Mouse (Mus musculus): Measurements from ENCODE around the gene Dnal1. TPM values are rescaled to one million over a fixed set of nuclear protein-coding genes. Genes with fewer than 3 reads are reported as not detected.
"Not testable (repeated sequence)": the region's sequence is repeated elsewhere in the genome, so short reads cannot be mapped to it uniquely, and the experiment has no call there.

The Dnal1 gene
- 3.3 TPM in 2 replicates for polyA plus RNA-seq (2015; fragmentation: Nextera tagmentation; extraction: Ambion mirVana)

- peak within 1 kb of the TSS; percentile 82 for H3K9ac ChIP-seq
- peak within 1 kb of the TSS; percentile 93 for H3K4me3 ChIP-seq
- H3K36me3 ChIP-seq = no peaks in the 10 kb centered on the region
- peak within 1 kb of the TSS; percentile 67 for H3K27ac ChIP-seq
- ATAC-seq (replicated peaks; ENCODE audit: insufficient number of reproducible peaks, insufficient read depth, low FRiP score, low read depth) = peak; percentile 95
- no peaks in the 10 kb centered on the region for H3K9me3 ChIP-seq (replicated peaks)
- H3K4me1 ChIP-seq (replicated peaks) = peaks cover 10% of the 10 kb centered on the region
- peak within 1 kb of the TSS; percentile 84 for H3K4me2 ChIP-seq
- 2% methylated on average over 31 of the region's 35 CpGs for WGBS
- no peaks in the 10 kb centered on the region for H3K27me3 ChIP-seq
Measured at GRCm38 (mm10) chr12:84114153-84114994, at the start of gene Dnal1. TSS of gene Dnal1 (plus strand) at chr12:84114366.

GRCm38 (mm10) chr12:84064621-84065020, 49.5 kb upstream of the Dnal1 start:
- Histone ChIP-seq H3K9me3 (replicated peaks) (no peaks in the 10 kb centered on the region), H3K4me1 (replicated peaks) (0 out of 2 replicates have a peak, but pooled peaks cover under 1% of the 10 kb centered on the region), H3K36me3 (no peaks in the 10 kb centered on the region), H3K9ac (no peak overlapping the region), H3K4me2 (no peak overlapping the region), H3K27ac (no peak overlapping the region), H3K27me3 (peaks cover 28% of the 10 kb centered on the region), H3K4me3 (no peak overlapping the region)
- 70% methylated on average over 8 of the region's 8 CpGs for WGBS
- ATAC-seq (replicated peaks; ENCODE audit: insufficient number of reproducible peaks, insufficient read depth, low FRiP score, low read depth) = no peak

- 72% methylated on average over 4 of the region's 4 CpGs for WGBS
- no peak overlapping the region for H3K4me2 ChIP-seq
Measured at GRCm38 (mm10) chr12:84067752-84068151, 46.4 kb upstream of the Dnal1 start.

GRCm38 (mm10) chr12:84068296-84068695, 45.9 kb upstream of the Dnal1 start:
- H3K27ac ChIP-seq = no peak overlapping the region
- no peaks in the 10 kb centered on the region for H3K36me3 ChIP-seq
- peaks cover 33% of the 10 kb centered on the region for H3K27me3 ChIP-seq
- no peak overlapping the region for H3K9ac ChIP-seq
- H3K4me1 ChIP-seq (replicated peaks) = 0 out of 2 replicates have a peak, but pooled peaks cover 2% of the 10 kb centered on the region
- ATAC-seq (replicated peaks; ENCODE audit: insufficient number of reproducible peaks, insufficient read depth, low FRiP score, low read depth) = no peak
- H3K9me3 ChIP-seq (replicated peaks) = no peaks in the 10 kb centered on the region
- H3K4me2 ChIP-seq = no peak overlapping the region
- 67% methylated on average over 8 of the region's 8 CpGs for WGBS
- H3K4me3 ChIP-seq = no peak overlapping the region

More at GRCm38 (mm10) chr12:84067752-84068151, 46.4 kb upstream of the Dnal1 start:
- Histone ChIP-seq H3K4me1 (replicated peaks) (0 out of 2 replicates have a peak, but pooled peaks cover 2% of the 10 kb centered on the region), H3K27ac (no peak overlapping the region), H3K9me3 (replicated peaks) (no peaks in the 10 kb centered on the region), H3K36me3 (no peaks in the 10 kb centered on the region), H3K9ac (no peak overlapping the region), H3K4me3 (no peak overlapping the region), H3K27me3 (peaks cover 33% of the 10 kb centered on the region)
- ATAC-seq (replicated peaks; ENCODE audit: insufficient number of reproducible peaks, insufficient read depth, low FRiP score, low read depth) = no peak

- peak within 1 kb of the TSS; percentile 81 for H3K4me2 ChIP-seq
- WGBS = 50% methylated on average over 9 of the region's 9 CpGs
- H3K27me3 ChIP-seq = peaks cover 33% of the 10 kb centered on the region
- H3K4me1 ChIP-seq (replicated peaks) = 0 out of 2 replicates have a peak, but pooled peaks cover 2% of the 10 kb centered on the region
- H3K36me3 ChIP-seq = no peaks in the 10 kb centered on the region
- H3K4me3 ChIP-seq = peak within 1 kb of the TSS; percentile 48
- no peak within 1 kb of the TSS for H3K27ac ChIP-seq
- no peak for ATAC-seq (replicated peaks; ENCODE audit: insufficient number of reproducible peaks, insufficient read depth, low FRiP score, low read depth)
- H3K9ac ChIP-seq = no peak within 1 kb of the TSS; the same call in 1 of the 2 replicates
- H3K9me3 ChIP-seq (replicated peaks) = no peaks in the 10 kb centered on the region
Measured at GRCm38 (mm10) chr12:84068986-84069385, 45.2 kb upstream of the Dnal1 start, which contains the start of gene Acot5. TSS of gene Acot5 (plus strand) at chr12:84069325.

GRCm38 (mm10) chr12:84069582-84069981, 44.6 kb upstream of the Dnal1 start:
- not testable (repeated sequence) for H3K9me3 ChIP-seq (replicated peaks); ATAC-seq (replicated peaks; ENCODE audit: insufficient number of reproducible peaks, insufficient read depth, low FRiP score, low read depth); H3K9ac ChIP-seq; H3K4me1 ChIP-seq (replicated peaks); H3K27ac ChIP-seq; H3K36me3 ChIP-seq
- H3K4me2 ChIP-seq = peak overlapping the region; percentile 81
- WGBS = 1% methylated on average over 41 of the region's 52 CpGs
- H3K4me3 ChIP-seq = peak overlapping the region; percentile 48
- peaks cover 33% of the 10 kb centered on the region for H3K27me3 ChIP-seq

GRCm38 (mm10) chr12:84071696-84072095, 42.5 kb upstream of the Dnal1 start:
- no peaks in the 10 kb centered on the region for H3K9me3 ChIP-seq (replicated peaks)
- H3K27me3 ChIP-seq = peaks cover 32% of the 10 kb centered on the region
- ATAC-seq (replicated peaks; ENCODE audit: insufficient number of reproducible peaks, insufficient read depth, low FRiP score, low read depth) = no peak
- WGBS = 85% methylated on average over 2 of the region's 2 CpGs
- no peak overlapping the region for H3K27ac ChIP-seq
- no peak overlapping the region for H3K4me3 ChIP-seq
- no peak overlapping the region for H3K9ac ChIP-seq
- no peak overlapping the region for H3K4me2 ChIP-seq
- H3K4me1 ChIP-seq (replicated peaks) = 0 out of 2 replicates have a peak, but pooled peaks cover 2% of the 10 kb centered on the region
- H3K36me3 ChIP-seq = no peaks in the 10 kb centered on the region

GRCm38 (mm10) chr12:84077371-84077990, 36.7 kb upstream of the Dnal1 start:
- 76% methylated on average over 4 of the region's 4 CpGs for WGBS

GRCm38 (mm10) chr12:84083842-84084241, 30.3 kb upstream of the Dnal1 start:
- H3K4me2 ChIP-seq = no peak overlapping the region
- H3K27me3 ChIP-seq = no peaks in the 10 kb centered on the region
- no peak overlapping the region for H3K27ac ChIP-seq
- H3K9me3 ChIP-seq (replicated peaks) = no peaks in the 10 kb centered on the region
- H3K4me1 ChIP-seq (replicated peaks) = no peaks in the 10 kb centered on the region
- WGBS = 74% methylated on average over 2 of the region's 2 CpGs
- no peak for ATAC-seq (replicated peaks; ENCODE audit: insufficient number of reproducible peaks, insufficient read depth, low FRiP score, low read depth)
- no peak overlapping the region for H3K9ac ChIP-seq
- no peaks in the 10 kb centered on the region for H3K36me3 ChIP-seq
- H3K4me3 ChIP-seq = no peak overlapping the region

More at GRCm38 (mm10) chr12:84077371-84077990, 36.7 kb upstream of the Dnal1 start:
- H3K9me3 ChIP-seq (replicated peaks) = no peaks in the 10 kb centered on the region
- no peaks in the 10 kb centered on the region for H3K36me3 ChIP-seq
- H3K4me1 ChIP-seq (replicated peaks) = no peaks in the 10 kb centered on the region
- no peak overlapping the region for H3K4me3 ChIP-seq
- no peaks in the 10 kb centered on the region for H3K27me3 ChIP-seq
- no peak for ATAC-seq (replicated peaks; ENCODE audit: insufficient number of reproducible peaks, insufficient read depth, low FRiP score, low read depth)
- H3K9ac ChIP-seq = no peak overlapping the region
- H3K27ac ChIP-seq = no peak overlapping the region
- H3K4me2 ChIP-seq = no peak overlapping the region

GRCm38 (mm10) chr12:84084581-84084980, 29.6 kb upstream of the Dnal1 start:
- Histone ChIP-seq H3K27ac (no peak overlapping the region), H3K9ac (no peak overlapping the region), H3K9me3 (replicated peaks) (0 out of 2 replicates have a peak, but pooled peaks cover 4% of the 10 kb centered on the region), H3K36me3 (no peaks in the 10 kb centered on the region), H3K4me3 (no peak overlapping the region), H3K27me3 (no peaks in the 10 kb centered on the region), H3K4me2 (no peak overlapping the region), H3K4me1 (replicated peaks) (no peaks in the 10 kb centered on the region)
- 66% methylated on average over 4 of the region's 4 CpGs for WGBS
- no peak for ATAC-seq (replicated peaks; ENCODE audit: insufficient number of reproducible peaks, insufficient read depth, low FRiP score, low read depth)

GRCm38 (mm10) chr12:84094666-84095065, 19.5 kb upstream of the Dnal1 start:
- H3K36me3 ChIP-seq; H3K27me3 ChIP-seq; H3K4me3 ChIP-seq; H3K9ac ChIP-seq; ATAC-seq (replicated peaks; ENCODE audit: insufficient number of reproducible peaks, insufficient read depth, low FRiP score, low read depth); H3K4me1 ChIP-seq (replicated peaks); H3K4me2 ChIP-seq; H3K27ac ChIP-seq; H3K9me3 ChIP-seq (replicated peaks): not testable (repeated sequence)
- WGBS = 85% methylated on average over 5 of the region's 5 CpGs

All from heart, embryonic 15.5 days (tissue).